14 mouse cellular contexts compared by ENCODE assay signal in genomic region chr1:89137086-89137816, GRCm38 (mm10).
DNase-seq lines count a peak whose midpoint lies in the region; ATAC-seq lines count a peak whose summit lies in the region.
"Had no signal": no experiment of that assay in that cellular context is flagged by ENCODE, and none has a peak within 500 bp of the region (broad histone marks: within the 10 kb centered on the region; RNA-seq: fewer than 3 reads in every experiment).

No protein-coding gene starts in this region.

- H3K27ac ChIP-seq in heart, embryonic 13.5 days (replicated peaks) = no peak overlapping the region
- no peak overlapping the region; the same call in 1 of the 2 replicates for H3K27ac ChIP-seq in hindbrain, embryonic 16.5 days (ENCODE audit: low read depth, low read length)
- H3K27ac ChIP-seq in limb, embryonic 15.5 days = 0 out of 2 replicates have a peak overlapping the region, but pooled peaks have one; percentile 17
- H3K27ac ChIP-seq: limb, embryonic 12.5 days; stomach, embryonic 15.5 days had no signal

- 83% methylated on average over 13 of the region's 13 CpGs for WGBS in heart, embryonic 13.5 days
- 52% methylated on average over 13 of the region's 13 CpGs for WGBS in hindbrain, embryonic 16.5 days
- 64% methylated on average over 13 of the region's 13 CpGs for whole genome bisulfite sequencing in limb, embryonic 15.5 days

- DNase-seq in heart, adult 18-20 months = no peak
- DNase-seq in layer of hippocampus, postnatal 10 days (ENCODE audit: low spot score in 2 of 2) = peak; percentile 41 to 58
- no peak for DNase-seq in layer of hippocampus, adult 11-12 months (ENCODE audit: low spot score)
- DNase-seq: gastrocnemius, postnatal 25 days; kidney, adult 18-20 months had no signal

- no peak overlapping the region for H3K4me2 ChIP-seq in heart, embryonic 13.5 days
- H3K4me2 ChIP-seq in hindbrain, embryonic 16.5 days (ENCODE audit: low read length) = no peak overlapping the region
- no peak overlapping the region for H3K4me2 ChIP-seq in limb, embryonic 15.5 days
- H3K4me2 ChIP-seq: limb, embryonic 12.5 days; lung, embryonic 15.5 days; stomach, embryonic 15.5 days had no signal

- H3K9ac ChIP-seq in heart, embryonic 13.5 days = 0 out of 2 replicates have a peak overlapping the region, but pooled peaks have one; percentile 7
- H3K9ac ChIP-seq in hindbrain, embryonic 16.5 days (ENCODE audit: low read depth, low read length) = no peak overlapping the region
- no peak overlapping the region for H3K9ac ChIP-seq in limb, embryonic 15.5 days
- H3K9ac ChIP-seq: limb, embryonic 12.5 days; lung, embryonic 15.5 days; stomach, embryonic 15.5 days had no signal

- H3K36me3 ChIP-seq in heart, embryonic 13.5 days = peaks cover 35% of the 10 kb centered on the region
- H3K36me3 ChIP-seq in hindbrain, embryonic 16.5 days (ENCODE audit: control insufficient read depth, insufficient read depth, low read length) = no peaks in the 10 kb centered on the region
- H3K36me3 ChIP-seq in limb, embryonic 15.5 days = peaks cover 15% of the 10 kb centered on the region; the same call in 1 of the 2 replicates

- no peaks in the 10 kb centered on the region for H3K27me3 ChIP-seq in heart, embryonic 13.5 days (replicated peaks)
- H3K27me3 ChIP-seq in hindbrain, embryonic 16.5 days (replicated peaks; ENCODE audit: control insufficient read depth, insufficient read depth, low read length) = no peaks in the 10 kb centered on the region
- no peaks in the 10 kb centered on the region for H3K27me3 ChIP-seq in limb, embryonic 15.5 days
- H3K27me3 ChIP-seq: CH12.LX; limb, embryonic 12.5 days; lung, embryonic 15.5 days; Patski; stomach, embryonic 15.5 days had no signal

- H3K4me3 ChIP-seq in heart, embryonic 13.5 days = no peak overlapping the region
- H3K4me3 ChIP-seq in hindbrain, embryonic 16.5 days (ENCODE audit: low read length) = no peak overlapping the region
- H3K4me3 ChIP-seq in limb, embryonic 15.5 days = no peak overlapping the region
- H3K4me3 ChIP-seq: limb, embryonic 12.5 days; lung, embryonic 15.5 days; stomach, embryonic 15.5 days had no signal

- H3K4me1 ChIP-seq in heart, embryonic 13.5 days = peaks cover 67% of the 10 kb centered on the region
- peaks cover 32% of the 10 kb centered on the region for H3K4me1 ChIP-seq in hindbrain, embryonic 16.5 days (ENCODE audit: control insufficient read depth, insufficient read depth, low read depth, low read length)
- peaks cover 50% of the 10 kb centered on the region for H3K4me1 ChIP-seq in limb, embryonic 15.5 days

- ATAC-seq in heart, embryonic 13.5 days (ENCODE audit: extremely low read depth, insufficient number of reproducible peaks, low FRiP score, low TSS enrichment) = no peak
- peak; percentile 58 for ATAC-seq in hindbrain, embryonic 16.5 days
- no peak for ATAC-seq in limb, embryonic 15.5 days (ENCODE audit: insufficient number of reproducible peaks, low FRiP score, low TSS enrichment, low read depth)
- no peak for ATAC-seq in inflammation-experienced regulatory T-cells, adult 6 months
- ATAC-seq: Patski had no signal

- no peaks in the 10 kb centered on the region for H3K9me3 ChIP-seq in heart, embryonic 13.5 days
- no peaks in the 10 kb centered on the region for H3K9me3 ChIP-seq in hindbrain, embryonic 16.5 days (ENCODE audit: control insufficient read depth, low read length)
- no peaks in the 10 kb centered on the region for H3K9me3 ChIP-seq in limb, embryonic 15.5 days
- H3K9me3 ChIP-seq: limb, embryonic 12.5 days; lung, embryonic 15.5 days; stomach, embryonic 15.5 days had no signal

Comparison
In these comparisons a context has a peak if more than half of its experiments do, and no peak if none do; other contexts are left out.
1. DNase-seq: peak in layer of hippocampus, postnatal 10 days (2 of 2); none in heart, adult 18-20 months (0 of 2) and layer of hippocampus, adult 11-12 months (single experiment).